Mouse (Mus musculus) liver, embryonic 11.5 days (tissue): Measurements from ENCODE around the gene Tbc1d1. TPM values are rescaled to one million over a fixed set of nuclear protein-coding genes. Genes with fewer than 3 reads are reported as not detected.

Source experiments
- ATAC-seq: fragments of 200-750 bp; cut with Nextera tagmentation; replicated peaks from 2 replicates; pipeline ENCODE4 v1.8.0; 2017; ENCODE audit warnings: moderate number of reproducible peaks, mild to moderate bottlenecking, moderate TSS enrichment, moderate library complexity; ENCODE audit not compliant: low FRiP score
- DNase-seq: peaks from one replicate; pipeline ENCODE4 v3.0.0-alpha.2; 2017; ENCODE audit warnings: low spot score
- H3K27ac ChIP-seq: fragments of 300-500 bp; sonication (generic); 2 replicates; pipeline ENCODE4 v1.5.1; 2014; ENCODE audit warnings: mild to moderate bottlenecking, low read depth, low read length, control low read depth
- H3K27me3 ChIP-seq: fragments of 300-500 bp; sonication (generic); replicated peaks from 2 replicates; pipeline ENCODE4 v1.6.1; 2014; ENCODE audit warnings: low read length, mixed read lengths; ENCODE audit not compliant: control insufficient read depth, insufficient read depth
- H3K36me3 ChIP-seq: fragments of 300-500 bp; sonication (generic); 2 replicates; pipeline ENCODE4 v1.6.1; 2014; ENCODE audit warnings: mild to moderate bottlenecking, low read length, moderate library complexity, mixed read lengths; ENCODE audit not compliant: control insufficient read depth, insufficient read depth
- H3K4me1 ChIP-seq: fragments of 300-500 bp; sonication (generic); replicated peaks from 2 replicates; pipeline ENCODE4 v1.6.1; 2014; ENCODE audit warnings: low read length, mixed read lengths; ENCODE audit not compliant: control insufficient read depth, insufficient read depth
- H3K4me2 ChIP-seq: fragments of 300-500 bp; sonication (generic); 2 replicates; pipeline ENCODE4 v1.6.1; 2014; ENCODE audit warnings: mild to moderate bottlenecking, control low read depth, moderate library complexity
- H3K4me3 ChIP-seq: fragments of 300-500 bp; sonication (generic); 2 replicates; pipeline ENCODE4 v1.5.1; 2014; ENCODE audit warnings: low read depth, low read length, control low read depth
- H3K9ac ChIP-seq: fragments of 300-500 bp; sonication (generic); 2 replicates; pipeline ENCODE4 v1.6.1; 2014; ENCODE audit warnings: low read depth, low read length, control low read depth
- H3K9me3 ChIP-seq: fragments of 300-500 bp; sonication (generic); 2 replicates; pipeline ENCODE4 v1.6.1; 2016; ENCODE audit warnings: low read length, inconsistent platforms, mixed read lengths; ENCODE audit not compliant: control insufficient read depth
- WGBS: fragments of 180-500 bp; shearing (Covaris S2); extraction: QIAGEN DNeasy Blood & Tissue Kit; methylation state at CpG from one replicate; pipeline ENCODE4 v1.1.7; 2014; 5-methylcytosine and 5-hydroxymethylcytosine counted together
- polyA plus RNA-seq: library from polyadenylated mRNA; unstranded; fragments of >200 nt; fragmentation: Nextera tagmentation; extraction: Ambion mirVana; gene quantifications from 2 replicates; pipeline ENCODE4 v1.2.1, GENCODE M21; 2014

The Tbc1d1 gene
- polyA plus RNA-seq, 1 experiment from 2014 or later: 25.6 TPM

DNA sequence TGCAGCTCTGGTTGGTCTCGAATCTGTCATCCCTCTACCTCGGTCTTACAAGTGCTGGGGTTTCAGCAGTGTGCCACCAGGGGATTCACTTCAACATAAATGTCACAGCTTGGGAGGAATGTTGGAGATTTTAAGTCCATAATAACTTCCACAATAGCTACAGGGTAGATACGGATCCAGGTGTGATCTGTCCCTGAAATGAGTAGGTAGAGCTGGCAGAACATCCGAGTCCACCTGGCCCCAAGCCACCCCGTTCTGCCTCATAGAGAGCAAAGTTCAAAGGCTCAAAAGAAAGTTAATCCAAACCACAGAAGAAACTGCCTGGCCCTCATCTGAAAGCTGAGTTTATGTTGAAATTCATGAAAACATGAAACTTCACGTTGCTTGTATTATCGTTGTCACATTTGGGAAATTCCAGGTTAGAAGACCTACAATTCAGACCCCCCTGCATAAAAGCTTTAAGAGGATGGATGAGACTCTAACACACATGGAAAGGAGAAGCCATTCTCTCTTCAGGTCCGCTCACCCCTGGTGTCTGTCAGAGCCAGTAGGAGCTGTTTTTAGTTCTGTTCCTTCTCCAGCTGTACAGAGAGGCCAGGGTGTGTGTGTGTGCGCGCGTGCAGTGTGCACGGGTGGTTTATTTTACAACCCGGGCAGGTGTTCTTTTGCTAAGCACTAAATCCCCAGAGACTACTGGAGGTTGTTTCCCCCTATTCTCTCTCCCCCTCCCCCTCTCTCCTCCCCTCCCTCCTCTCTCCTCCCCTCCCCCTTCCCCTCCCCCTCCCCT is 61.9 kb downstream of the Tbc1d1 start:
- Histone ChIP-seq H3K27me3 (no peaks in the 10 kb centered on the region), H3K4me2 (no peak overlapping the region), H3K4me1 (0 out of 2 replicates have a peak, but pooled peaks cover 3% of the 10 kb centered on the region), H3K4me3 (no peak overlapping the region), H3K9me3 (no peaks in the 10 kb centered on the region), H3K27ac (no peak overlapping the region), H3K36me3 (no peaks in the 10 kb centered on the region), H3K9ac (no peak overlapping the region)
- DNase-seq (no peak), ATAC-seq (no peak)
- WGBS: 84% methylated on average over 13 of the region's 13 CpGs

DNA sequence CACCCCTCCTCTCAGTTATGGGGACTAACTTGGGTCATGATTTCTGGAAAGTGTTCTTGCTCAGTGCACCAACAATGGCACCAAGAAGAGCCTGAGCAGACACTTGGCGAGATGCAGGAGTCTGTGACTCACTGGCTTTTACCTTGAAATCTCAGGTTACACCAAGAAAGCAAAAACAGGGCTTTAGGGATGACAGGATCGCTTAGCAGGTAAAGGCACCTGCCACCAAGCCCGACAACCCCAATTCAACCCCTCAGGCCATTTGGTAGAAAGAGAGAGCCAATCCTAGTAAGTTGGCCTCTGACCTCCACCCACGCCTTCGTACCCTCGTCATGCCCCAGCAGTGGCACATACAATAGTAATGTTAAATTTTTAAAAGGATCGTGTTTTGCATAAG is 62.5 kb downstream of the Tbc1d1 start:
- Histone ChIP-seq H3K27ac (no peak overlapping the region), H3K27me3 (no peaks in the 10 kb centered on the region), H3K36me3 (no peaks in the 10 kb centered on the region), H3K4me1 (0 out of 2 replicates have a peak, but pooled peaks cover 3% of the 10 kb centered on the region), H3K4me2 (no peak overlapping the region), H3K9me3 (no peaks in the 10 kb centered on the region), H3K9ac (no peak overlapping the region), H3K4me3 (no peak overlapping the region)
- no peak for ATAC-seq
- WGBS: 79% methylated on average over 7 of the region's 7 CpGs
- DNase-seq: no peak

DNA sequence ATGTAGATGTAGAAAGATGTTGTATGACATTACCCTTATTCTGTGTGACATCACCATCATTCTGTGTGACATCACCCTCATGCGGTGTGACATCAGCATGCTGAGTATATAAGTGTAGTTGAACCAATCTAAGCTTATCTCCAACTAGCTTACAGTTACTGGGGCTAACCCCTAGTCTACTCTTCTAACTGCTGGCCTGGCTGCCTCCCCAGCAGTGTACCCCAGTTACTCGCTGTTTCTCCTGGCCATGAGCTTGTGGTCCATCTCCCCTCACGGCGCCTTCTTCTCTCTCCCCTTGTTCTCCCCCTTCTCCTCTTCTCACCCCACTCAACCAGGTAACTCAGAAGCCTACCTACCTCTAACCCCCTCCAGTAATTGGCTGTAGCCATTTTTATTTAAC is 64.7 kb downstream of the Tbc1d1 start:
- Histone ChIP-seq H3K4me1 (0 out of 2 replicates have a peak, but pooled peaks cover 3% of the 10 kb centered on the region), H3K4me3 (no peak overlapping the region), H3K9ac (no peak overlapping the region), H3K9me3 (no peaks in the 10 kb centered on the region), H3K27ac (no peak overlapping the region), H3K27me3 (no peaks in the 10 kb centered on the region), H3K36me3 (no peaks in the 10 kb centered on the region), H3K4me2 (no peak overlapping the region)
- DNase-seq (no peak), ATAC-seq (no peak)
- WGBS: 94% methylated on average over 4 of the region's 4 CpGs

DNA sequence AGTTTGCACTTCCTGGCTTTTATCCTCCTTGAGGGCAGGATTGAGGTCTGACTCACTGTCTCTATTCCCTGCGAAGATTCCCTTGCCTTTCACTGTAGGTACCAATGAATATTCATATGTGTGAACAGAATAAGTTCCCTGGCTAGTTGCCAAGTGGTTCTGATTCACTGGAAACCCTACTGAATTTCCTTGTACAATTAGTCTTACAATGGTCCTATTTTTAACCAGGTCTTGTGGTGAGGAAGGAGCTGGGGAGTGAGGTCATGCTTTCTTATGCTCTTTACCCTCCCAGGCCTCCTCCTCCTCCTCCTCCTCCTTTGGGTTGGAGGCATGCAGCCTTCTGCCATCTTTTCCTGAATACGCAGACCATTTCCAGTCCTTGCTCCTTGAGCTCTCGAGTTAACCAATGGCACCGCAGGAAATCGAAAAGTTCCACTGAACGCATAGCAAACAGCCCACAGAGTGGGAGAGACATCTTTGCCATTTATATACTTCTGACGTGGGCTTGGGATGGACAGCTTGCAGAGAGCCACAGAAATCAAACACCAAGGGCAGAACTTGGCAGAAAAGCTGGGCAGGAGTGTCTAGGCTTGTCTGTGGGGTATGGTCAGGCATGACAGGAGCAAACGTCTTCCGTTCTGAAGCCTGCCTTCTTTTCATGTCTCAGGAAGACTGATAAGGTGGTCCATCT is 68.8 kb downstream of the Tbc1d1 start:
- 76% methylated on average over 9 of the region's 9 CpGs for WGBS
- no peak overlapping the region for H3K27ac ChIP-seq

DNA sequence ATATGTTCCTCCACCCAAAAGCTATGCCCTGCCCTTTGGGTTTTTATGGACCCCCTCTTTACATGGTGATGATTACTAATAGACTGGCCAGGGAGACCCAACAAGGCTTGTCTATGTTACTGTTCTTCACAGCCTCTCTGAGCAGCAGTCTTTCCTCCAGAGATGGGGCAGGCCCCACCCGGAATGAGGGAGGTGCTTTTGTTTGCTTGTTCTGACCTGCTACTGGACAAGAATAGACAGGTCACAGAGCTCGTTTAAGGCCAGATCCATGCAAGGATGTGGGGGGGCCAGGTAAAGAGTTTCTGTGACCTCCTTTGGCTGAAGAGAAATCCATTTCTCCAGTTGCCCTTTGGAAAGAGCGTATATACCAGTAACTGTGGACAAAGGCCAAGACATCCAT is 72.1 kb downstream of the Tbc1d1 start:
- H3K4me1 ChIP-seq: peaks cover 7% of the 10 kb centered on the region; the same call in 1 of the 2 replicates
- H3K27ac ChIP-seq: no peak overlapping the region
- DNase-seq: no peak
- no peaks in the 10 kb centered on the region for H3K36me3 ChIP-seq
- no peak overlapping the region for H3K9ac ChIP-seq
- no peaks in the 10 kb centered on the region for H3K27me3 ChIP-seq
- H3K4me2 ChIP-seq: no peak overlapping the region
- no peak overlapping the region for H3K4me3 ChIP-seq
- WGBS: 79% methylated on average over 3 of the region's 3 CpGs
- no peaks in the 10 kb centered on the region for H3K9me3 ChIP-seq
- no peak for ATAC-seq

More for the DNA sequence above, 68.8 kb downstream of the Tbc1d1 start:
- ATAC-seq (no peak), DNase-seq (no peak)
- Histone ChIP-seq H3K4me1 (no peaks in the 10 kb centered on the region), H3K4me3 (no peak overlapping the region), H3K27me3 (no peaks in the 10 kb centered on the region), H3K36me3 (no peaks in the 10 kb centered on the region), H3K4me2 (no peak overlapping the region), H3K9ac (no peak overlapping the region), H3K9me3 (no peaks in the 10 kb centered on the region)

DNA sequence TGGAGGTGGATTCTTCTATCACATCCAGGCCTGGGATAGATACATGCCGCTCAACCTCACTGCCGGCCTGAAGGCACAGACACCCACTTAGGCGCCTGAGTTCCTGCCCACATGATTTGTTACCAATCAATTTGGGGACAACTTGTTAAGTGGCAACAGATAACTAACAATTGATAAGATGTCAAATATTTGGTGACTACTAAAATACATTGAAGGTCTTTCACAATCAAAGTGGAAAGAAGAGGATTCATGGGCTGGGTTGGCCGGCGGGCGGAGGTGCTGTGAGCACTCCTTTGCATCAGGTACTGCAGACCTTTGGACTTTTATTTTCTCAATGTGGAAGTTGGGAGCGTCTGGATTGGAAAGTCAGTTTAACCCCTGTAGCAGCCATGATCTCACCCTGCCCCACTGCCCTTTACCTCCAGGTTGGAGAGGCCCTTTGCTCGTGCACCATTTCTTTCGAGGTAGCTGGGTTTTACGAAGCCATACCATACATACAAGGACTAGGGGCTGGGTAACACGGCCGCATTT is 73.3 kb downstream of the Tbc1d1 start:
- Histone ChIP-seq H3K36me3 (no peaks in the 10 kb centered on the region), H3K4me1 (peaks cover 11% of the 10 kb centered on the region), H3K9ac (peak overlapping the region; percentile 69), H3K4me2 (peak overlapping the region; percentile 78), H3K27me3 (no peaks in the 10 kb centered on the region), H3K4me3 (peak overlapping the region; percentile 75), H3K27ac (no peak overlapping the region), H3K9me3 (no peaks in the 10 kb centered on the region)
- WGBS: 33% methylated on average over 12 of the region's 12 CpGs
- DNase-seq (no peak), ATAC-seq (no peak)

DNA sequence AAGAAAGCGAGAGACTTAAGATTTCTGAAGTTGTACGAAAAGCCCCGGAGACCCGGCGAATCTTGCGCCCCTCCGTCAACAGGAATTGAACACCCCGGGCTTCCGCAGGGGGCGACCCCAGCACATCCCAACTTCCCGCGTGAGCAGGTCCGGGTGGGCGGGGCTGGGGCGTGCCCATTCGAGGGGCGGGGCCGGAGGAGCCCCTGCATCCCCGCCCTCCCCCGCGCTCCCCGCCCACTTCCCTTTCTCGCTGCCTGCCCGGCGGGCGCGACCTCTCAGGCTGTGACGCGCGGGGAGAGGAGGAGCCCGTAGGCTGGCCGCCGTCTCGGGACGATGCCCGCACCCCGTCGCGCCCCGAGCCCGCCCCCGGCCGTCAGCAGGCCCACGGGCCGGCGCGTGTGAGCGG is 74.0 kb downstream of the Tbc1d1 start:
- peak overlapping the region; percentile 78 for H3K4me2 ChIP-seq
- peaks cover 17% of the 10 kb centered on the region for H3K4me1 ChIP-seq
- peak overlapping the region; percentile 75 for H3K4me3 ChIP-seq
- no peaks in the 10 kb centered on the region for H3K36me3 ChIP-seq
- ATAC-seq: peak; percentile 96
- 0 out of 2 replicates have a peak overlapping the region, but pooled peaks have one; percentile 26 for H3K27ac ChIP-seq
- H3K9me3 ChIP-seq: no peaks in the 10 kb centered on the region
- WGBS: under 1% methylated on average over 41 of the region's 48 CpGs
- H3K27me3 ChIP-seq: no peaks in the 10 kb centered on the region
- DNase-seq: peak; percentile 95
- peak overlapping the region; percentile 69 for H3K9ac ChIP-seq

DNA sequence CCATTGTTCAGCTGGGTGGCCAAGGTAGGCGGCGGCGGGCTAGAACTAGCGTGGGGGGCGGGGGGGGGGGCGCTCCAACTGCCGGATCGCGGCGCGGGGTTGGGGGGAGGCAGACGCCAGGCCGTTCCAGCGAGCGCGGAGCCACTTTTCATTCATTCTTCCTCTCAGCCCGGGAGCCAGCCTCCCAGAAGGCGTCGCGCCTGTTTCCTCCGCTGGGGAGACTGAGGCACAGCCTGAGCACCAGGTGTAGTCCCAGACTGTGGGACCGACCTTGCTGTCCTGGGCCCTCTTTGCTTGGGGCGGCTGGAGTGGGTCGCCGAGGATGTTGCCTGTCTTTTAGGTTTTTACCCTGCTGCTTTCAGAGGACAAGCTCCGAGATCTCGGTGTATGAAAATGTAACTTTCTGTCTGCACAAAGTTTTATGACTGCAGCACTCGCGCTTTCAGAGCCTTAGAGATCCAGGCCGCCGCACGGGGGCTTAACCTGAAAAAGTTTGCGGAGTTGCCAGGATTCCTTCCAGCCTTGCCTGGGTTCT is 74.5 kb downstream of the Tbc1d1 start:
- WGBS: under 1% methylated on average over 31 of the region's 33 CpGs
- Histone ChIP-seq H3K4me1 (peaks cover 20% of the 10 kb centered on the region), H3K27me3 (no peaks in the 10 kb centered on the region), H3K9me3 (no peaks in the 10 kb centered on the region), H3K36me3 (no peaks in the 10 kb centered on the region), H3K27ac (0 out of 2 replicates have a peak overlapping the region, but pooled peaks have one; percentile 26), H3K4me3 (peak overlapping the region; percentile 75), H3K9ac (peak overlapping the region; percentile 68), H3K4me2 (peak overlapping the region; percentile 78)
- DNase-seq (peak; percentile 63), ATAC-seq (peak; percentile 66)
